Mouse (Mus musculus): ENCODE results near the gene Scgb2b11.
"Not testable (repeated sequence)": the region's sequence is repeated elsewhere in the genome, so short reads cannot be mapped to it uniquely, and the experiment has no call there.

The Scgb2b11 gene

DNA sequence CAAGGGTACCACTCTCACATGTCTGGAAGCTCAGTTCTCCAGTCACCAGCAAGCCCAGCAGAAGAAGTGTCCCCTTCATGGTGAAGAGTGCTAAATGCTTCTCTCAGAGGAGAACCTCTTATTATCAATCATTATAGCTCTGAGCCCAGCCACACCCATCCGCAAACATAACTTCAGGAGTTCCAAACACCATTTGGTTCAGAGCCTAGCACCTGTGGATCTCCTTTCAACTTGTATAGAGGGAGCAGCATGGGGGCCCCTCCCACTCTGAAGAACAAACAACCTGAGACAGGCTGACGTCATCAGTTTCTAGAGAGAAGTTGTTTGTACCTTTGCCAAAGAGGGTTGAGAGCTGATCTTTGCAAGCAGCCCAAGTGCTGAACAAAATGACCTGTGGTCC, at the start of gene Scgb2b11:
Gene Scgb2b11 (minus strand): TSS at position 101 of the 400 bp plus-strand sequence.
- not testable (repeated sequence) for DNase-seq (ENCODE audit: low spot score in 2 of 2)

DNA sequence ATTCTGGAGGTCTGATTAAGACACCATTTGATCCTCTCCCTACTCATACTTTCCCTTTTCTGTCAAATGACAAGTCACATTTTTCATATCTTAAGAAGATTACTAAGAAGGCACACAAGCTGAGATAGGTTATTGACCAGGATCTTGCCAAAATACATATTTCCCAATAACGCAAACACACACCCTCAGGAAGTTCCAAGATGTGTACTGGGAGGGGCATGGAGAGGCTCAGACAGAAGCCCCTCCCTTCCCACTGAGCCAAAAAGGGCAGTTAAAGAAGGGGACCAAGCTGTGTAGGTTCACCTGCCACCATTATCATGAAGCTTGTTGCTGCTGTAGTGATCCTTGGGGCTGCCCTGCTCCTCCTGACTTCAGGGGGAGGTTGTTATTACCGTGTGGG, 11.6 kb upstream of the Scgb2b11 start, which contains the start of gene Scgb1b11:
Gene Scgb1b11 (plus strand): TSS at position 301 of the 400 bp plus-strand sequence.
- not testable (repeated sequence) for DNase-seq (ENCODE audit: low spot score in 2 of 2)
